Mouse (Mus musculus) monocyte, adult 2 months (primary cell): ENCODE data around the gene Baiap2l1.

Experiments
- DNase-seq, 2 experiments: peaks; one replicate each; pipeline ENCODE4 v3.0.0; 2022; ENCODE audit warnings: low spot score in 2 of 2, low read depth in 1 of 2

Gene Baiap2l1

DNA sequence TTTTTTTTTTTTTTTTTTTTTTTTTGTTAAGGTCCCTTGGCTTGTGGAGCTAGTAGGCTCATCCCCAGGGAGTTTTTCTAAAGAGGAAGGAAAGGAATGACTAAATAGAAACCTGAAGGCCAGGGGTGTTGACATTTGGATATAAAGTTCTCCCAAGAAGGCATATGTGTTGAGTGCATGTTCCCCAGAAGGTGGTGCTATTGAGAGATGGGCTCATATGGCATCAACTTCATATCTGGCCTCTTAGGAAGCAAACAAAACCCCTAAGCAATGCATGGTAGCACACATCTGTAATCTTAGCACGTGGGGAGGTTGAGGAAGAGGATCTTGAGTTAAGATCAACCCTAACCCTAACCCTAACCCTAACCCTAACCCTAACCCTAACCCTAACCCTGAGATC lies 126.5 kb downstream of the Baiap2l1 start:
- DNase-seq = no peak

DNA sequence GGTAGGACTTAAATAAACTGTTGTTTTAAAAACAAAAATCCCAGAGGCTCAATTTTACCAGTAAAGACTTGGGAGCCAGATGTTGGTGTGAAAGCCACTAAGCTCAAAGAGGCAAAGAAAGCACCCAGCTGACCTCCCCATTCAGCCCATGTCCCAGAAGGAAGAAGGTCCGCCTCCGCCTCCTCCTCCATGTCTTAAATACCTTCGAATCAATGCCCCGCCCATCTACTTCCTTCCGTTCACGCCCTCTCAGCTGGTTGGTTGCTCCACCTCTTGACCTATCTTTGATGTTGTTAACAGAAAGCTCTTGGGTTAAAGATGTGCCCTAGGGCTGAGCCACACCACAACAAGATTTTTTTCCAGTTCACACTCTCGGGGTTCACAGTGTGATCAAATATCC lies 127.7 kb downstream of the Baiap2l1 start:
- no peak for DNase-seq

DNA sequence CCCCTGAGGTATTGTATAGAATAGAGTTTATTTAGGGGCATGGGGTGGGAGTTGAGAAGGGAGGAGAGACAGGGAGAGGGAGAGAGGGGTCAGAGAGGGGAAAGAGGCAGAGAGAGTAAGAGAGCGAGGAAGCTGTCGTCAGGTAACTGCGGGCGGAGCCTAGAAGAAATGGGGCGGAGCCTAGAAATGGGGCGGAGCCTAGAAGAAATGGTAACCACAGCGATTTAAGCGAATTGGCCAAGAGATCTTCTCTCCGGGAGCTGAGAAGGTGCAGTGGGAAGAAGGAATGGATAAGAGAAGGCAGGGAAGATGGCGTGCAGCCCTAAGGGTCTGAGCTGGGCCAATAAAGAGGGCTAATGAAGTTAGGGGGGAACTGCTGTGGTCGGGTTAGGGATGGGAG lies 131.7 kb downstream of the Baiap2l1 start:
- DNase-seq = no peak

DNA sequence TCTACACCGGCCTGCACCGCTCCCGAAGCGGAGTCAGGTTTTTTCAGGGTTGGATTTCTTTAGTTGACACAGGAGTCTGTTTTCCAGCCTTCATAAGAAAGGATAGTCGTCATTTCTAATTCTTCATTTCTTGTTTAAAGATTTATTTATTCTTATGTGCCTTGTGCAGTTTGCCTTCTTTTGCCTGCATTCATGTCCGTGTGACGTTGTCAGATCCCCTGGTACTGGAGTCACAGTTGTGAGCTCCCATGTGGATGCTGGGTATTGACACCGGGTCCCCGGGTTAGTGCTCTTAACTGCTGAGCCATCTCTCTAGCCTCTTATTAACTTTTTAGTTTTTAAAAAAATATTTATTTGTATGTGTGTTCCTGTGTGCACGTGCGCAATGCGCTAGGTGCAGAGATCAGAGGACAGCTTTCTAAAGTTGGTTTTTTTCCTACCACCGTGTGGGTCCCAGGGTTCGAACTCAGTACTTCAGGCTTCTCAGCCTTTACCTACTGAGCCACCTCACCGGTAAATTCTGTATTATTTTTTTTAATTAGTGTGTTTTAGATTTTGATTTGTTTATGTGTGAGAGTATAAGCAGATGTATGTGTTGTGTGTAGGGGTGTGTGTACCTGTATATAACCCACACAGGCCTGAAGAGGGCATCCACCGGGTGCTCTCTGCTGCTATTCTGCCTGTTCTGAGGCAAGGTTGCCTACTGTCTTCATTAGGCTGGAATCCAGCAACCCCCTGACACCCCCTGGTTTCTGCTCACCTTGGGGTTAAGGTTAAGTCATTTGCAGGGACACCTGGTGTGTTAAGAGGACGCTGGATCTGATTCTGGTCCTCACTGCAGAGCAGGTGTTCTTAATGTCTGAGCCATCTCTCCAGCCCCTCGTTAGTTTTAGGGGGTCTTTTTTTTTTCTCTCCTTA lies 133.8 kb downstream of the Baiap2l1 start:
- DNase-seq = no peak

DNA sequence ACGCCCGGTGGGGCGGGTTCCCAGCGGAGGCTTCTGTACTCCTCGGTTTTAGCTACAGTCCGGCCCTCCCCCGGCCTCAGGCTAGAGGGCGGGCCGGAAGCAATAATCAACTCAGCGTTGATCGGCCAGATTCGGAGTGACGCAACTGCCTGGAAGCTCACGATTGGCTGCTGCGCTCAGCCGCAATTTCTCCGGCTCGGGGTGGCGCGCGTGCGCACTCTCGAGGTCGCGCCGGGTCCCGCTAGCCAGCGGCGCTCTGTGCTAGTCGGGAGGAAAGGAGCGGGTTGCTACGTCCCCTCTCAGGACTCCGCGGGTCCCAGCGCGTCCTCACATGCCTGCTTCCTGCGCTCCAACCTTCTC lies 134.4 kb downstream of the Baiap2l1 start, which contains the start of gene Tecpr1:
Gene Tecpr1 (minus strand): TSS at position 113 of the 360 bp plus-strand sequence.
- peak; percentile 78 to 85 for DNase-seq

DNA sequence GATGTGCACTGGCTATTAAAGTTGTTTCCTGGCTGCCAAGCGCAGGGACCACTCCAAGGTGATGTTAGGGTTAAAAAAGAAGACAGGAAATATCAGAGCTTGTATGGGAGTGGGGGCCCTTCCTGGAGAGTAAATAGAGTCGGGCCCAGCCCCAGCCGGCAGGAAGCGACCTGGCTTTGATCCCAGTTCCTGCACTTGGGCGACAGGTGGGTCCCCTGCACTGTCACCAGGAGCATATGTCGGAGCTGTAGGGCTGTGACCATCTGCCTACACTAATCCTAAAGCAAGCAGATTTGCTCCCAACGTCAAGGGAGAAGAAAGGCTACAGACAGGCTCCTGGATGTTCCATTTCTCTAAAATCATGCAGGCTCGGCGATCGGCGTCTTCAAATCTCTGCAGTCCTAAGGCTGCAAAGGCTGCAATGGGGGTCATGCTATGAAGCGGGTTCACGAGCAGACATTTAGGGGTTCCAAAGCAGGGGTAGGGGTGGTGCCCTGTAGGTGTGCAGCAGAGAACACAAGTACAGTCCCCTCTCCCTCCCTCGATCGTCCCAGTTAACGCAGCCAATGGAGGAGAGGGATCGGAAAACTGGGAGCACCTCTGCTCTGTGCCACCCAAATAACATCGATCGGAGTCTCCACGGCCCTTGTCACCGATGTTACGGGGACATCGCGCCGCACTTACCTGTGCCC lies 135.0 kb downstream of the Baiap2l1 start:
- DNase-seq = no peak

DNA sequence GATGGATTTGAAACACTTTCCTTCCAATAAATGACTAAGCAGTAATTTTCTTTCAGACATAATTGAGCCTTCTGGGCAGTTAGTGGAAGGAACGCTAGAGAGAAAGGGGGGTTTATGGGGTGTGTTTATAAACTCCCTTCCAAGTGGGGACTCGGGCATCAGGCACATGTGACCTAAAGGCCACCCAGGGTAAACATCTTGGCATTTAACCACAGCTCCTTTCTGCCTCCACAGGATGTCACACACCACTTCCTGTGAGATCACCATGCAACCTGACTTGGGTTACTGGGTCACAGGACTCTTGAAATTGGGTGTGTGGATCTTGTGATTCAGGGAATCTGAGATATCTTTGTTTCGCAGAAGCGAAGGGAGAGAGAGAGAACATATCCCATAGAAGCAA lies 136.6 kb downstream of the Baiap2l1 start:
- peak; percentile 16 to 20 for DNase-seq

DNA sequence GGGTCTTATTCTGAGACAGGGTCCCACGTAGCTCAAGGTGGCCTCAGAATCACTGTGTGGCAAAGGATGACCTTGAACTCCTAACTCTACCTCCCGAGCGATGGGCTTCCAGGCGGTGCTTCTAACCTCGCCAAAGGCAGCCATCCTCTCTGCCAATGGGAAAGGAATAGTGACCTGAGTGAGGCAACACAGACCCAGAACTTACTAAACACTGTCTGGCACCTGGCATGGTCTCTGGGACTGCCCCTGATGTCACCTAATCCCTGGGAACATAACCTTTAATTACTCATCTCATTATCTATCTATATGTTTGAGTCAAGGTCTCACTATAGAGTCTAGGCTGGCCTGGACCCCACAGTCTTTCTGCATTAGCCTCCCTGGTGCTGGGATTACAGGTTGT lies 138.0 kb downstream of the Baiap2l1 start:
- DNase-seq = no peak

DNA sequence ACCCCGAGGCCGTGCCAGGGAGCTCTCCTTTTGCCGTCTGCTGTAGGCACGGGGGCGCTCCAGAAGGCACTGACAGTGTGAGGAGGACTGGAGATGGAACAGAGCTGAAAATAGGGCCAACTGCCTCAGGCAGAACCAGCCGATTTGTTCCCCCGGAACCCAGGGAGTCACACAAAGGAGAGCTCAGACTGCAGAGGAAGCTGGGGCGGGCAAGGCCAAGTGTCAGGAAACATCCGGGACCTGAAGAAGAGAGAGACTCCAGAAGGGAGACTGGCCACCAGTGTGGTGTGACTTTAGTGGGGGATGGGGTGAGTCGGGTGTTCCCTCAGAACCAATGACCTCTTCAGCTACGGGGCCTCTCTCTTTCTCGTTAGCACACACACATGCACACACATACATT lies 138.6 kb downstream of the Baiap2l1 start:
- no peak for DNase-seq

DNA sequence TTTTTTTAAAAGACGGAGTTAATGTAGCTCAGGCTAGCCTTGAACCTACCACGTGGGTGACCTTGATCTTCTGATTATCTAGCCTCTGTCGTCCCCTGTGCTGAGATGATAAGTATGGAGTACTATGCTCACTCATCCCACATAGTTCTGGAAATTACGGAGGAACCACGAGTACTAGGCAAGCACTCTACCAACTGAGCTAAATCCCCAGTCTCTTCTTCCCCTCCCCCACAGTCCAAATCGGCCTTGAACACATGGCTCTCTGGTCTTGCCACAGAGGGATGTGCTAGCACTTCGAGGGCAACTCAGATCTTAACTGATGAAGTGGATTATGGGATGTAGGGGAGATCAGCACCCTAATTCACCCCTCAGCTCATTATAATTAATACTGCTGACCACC lies 139.9 kb downstream of the Baiap2l1 start:
- DNase-seq = no peak

DNA sequence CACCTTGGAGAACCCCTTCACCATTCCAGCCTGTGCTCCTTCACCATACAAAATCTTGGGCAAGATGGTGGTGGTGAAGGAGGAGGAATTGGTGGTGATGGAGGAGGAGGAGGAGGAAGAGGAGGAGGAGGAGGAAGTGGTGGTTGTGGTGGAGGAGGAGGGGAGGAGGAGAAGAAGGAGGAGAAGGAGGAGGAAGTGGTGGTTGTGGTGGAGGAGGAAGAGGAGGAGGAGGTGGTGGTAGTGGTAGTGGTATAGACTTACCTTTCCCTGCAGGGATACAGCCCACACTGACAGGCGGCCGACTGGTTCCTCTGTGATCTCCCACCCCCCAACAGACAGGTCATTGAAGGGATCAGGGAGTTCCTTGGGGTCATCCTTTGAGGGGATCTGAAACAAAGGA lies 141.9 kb downstream of the Baiap2l1 start:
- DNase-seq = no peak
